Mouse (Mus musculus) brown adipose tissue, adult 24 weeks (tissue): Measurements from ENCODE around the gene Btbd35f27. TPM values are rescaled to one million over a fixed set of nuclear protein-coding genes. Genes with fewer than 3 reads are reported as not detected.
"Not testable (repeated sequence)": the region's sequence is repeated elsewhere in the genome, so short reads cannot be mapped to it uniquely, and the experiment has no call there.

Experiments
- H3K27ac ChIP-seq: fragments of 200-500 bp; replicated peaks from 2 replicates; pipeline ENCODE4 v1.5.1; 2012; ENCODE audit warnings: low read depth, mild to moderate bottlenecking, low read length
- H3K4me1 ChIP-seq: fragments of 200-500 bp; 2 replicates; pipeline ENCODE4 v1.6.1; 2012; ENCODE audit warnings: low read length, mixed read lengths; ENCODE audit not compliant: control insufficient read depth, insufficient read depth, insufficient read length
- H3K4me3 ChIP-seq: fragments of 200-500 bp; 2 replicates; pipeline ENCODE4 v1.5.1; 2012; ENCODE audit warnings: low read depth, mild to moderate bottlenecking, low read length, moderate library complexity; ENCODE audit not compliant: insufficient read depth
- polyA plus RNA-seq: library from polyadenylated mRNA; stranded (reverse); fragments of >200 nt; gene quantifications from 2 replicates; pipeline ENCODE4 v1.2.4, GENCODE M21; 2012; ENCODE audit not compliant: missing spikeins, insufficient read depth, insufficient read length

The Btbd35f27 gene
- polyA plus RNA-seq = not detected in 2 replicates

DNA sequence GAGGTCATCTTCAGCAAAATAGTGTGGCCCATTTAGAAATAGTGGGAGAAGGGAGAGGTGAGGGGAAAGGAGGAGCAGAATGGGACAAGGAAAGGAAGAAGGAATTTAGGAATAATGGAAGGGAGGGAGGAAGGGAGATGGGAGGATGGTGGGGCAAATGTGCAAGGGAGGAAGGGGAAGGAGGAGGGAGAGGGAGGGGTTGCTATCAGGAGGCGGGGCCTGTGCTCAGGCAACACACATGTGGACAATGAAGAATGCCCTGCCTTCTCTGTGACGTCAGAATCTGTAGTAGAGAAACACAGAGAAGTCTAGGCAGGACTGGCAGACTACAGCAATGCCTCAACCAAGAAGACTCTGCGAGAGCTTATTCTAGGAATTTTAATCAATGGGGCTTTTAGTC, at the start of gene Btbd35f27:
TSS of gene Btbd35f27 (plus strand) at position 301 of the 400 bp plus-strand sequence.
- not testable (repeated sequence) for H3K4me1 ChIP-seq, H3K27ac ChIP-seq, H3K4me3 ChIP-seq

Other genes starting within 250 kb of the Btbd35f27 start
- not detected in 2 replicates for gene Btbd35f4, start 151.6 kb upstream of the Btbd35f27 start, polyA plus RNA-seq